Mouse (Mus musculus): ENCODE data around the gene Cipc. TPM values are rescaled to one million over a fixed set of nuclear protein-coding genes. Genes with fewer than 3 reads are reported as not detected.

Gene Cipc
- polyA plus RNA-seq, 1 experiment: not detected

DNA sequence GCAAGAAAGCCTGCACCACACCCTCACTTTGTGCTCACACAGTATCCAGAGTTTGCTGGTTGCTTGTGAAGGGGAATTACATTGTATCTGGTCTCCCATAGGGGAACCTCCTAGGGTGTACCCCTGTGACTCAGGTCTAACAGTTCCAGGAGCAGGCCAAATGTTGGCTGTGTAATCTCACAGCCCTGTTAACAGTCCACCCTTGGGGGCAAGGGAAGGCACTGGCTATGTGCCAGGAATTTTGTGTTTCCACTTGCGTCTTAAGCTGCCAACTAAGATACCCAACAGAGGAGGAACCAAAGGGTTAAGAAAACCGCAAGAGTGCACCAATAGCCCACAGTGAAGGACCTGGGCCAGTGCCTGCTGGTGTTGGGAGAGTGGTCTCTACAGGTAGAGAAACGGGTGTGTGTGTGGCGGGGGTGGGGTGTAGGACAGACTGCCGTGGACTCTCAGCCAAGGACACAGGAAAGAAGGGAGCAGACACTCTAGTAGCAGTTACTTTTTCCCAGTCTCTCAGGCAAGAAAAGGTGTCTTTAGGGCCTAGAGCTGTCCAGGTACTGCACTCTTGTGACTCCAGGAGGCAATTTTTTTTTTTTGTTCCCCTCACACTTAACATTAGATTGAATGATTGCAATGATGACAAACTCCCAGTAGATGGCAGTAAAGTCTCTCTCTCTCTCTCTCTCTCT is 53.5 kb downstream of the Cipc start:
- peaks cover 12% of the 10 kb centered on the region for H3K4me1 ChIP-seq (ENCODE audit: control insufficient read depth, insufficient read depth, low read length)
- no peak overlapping the region for H3K4me3 ChIP-seq (ENCODE audit: insufficient read depth, low read depth, low read length)
- TF ChIP-seq CTCF (IDR thresholded peaks at IDR 0.05; ENCODE audit: insufficient read depth, low read depth, low read length) (no peak), POLR2A (IDR thresholded peaks at IDR 0.05; ENCODE audit: insufficient read depth, low read depth, low read length) (no peak)
- H3K27ac ChIP-seq (ENCODE audit: insufficient read depth, low read depth, low read length): no peak overlapping the region
- WGBS: 36% methylated on average over 5 of the region's 5 CpGs

DNA sequence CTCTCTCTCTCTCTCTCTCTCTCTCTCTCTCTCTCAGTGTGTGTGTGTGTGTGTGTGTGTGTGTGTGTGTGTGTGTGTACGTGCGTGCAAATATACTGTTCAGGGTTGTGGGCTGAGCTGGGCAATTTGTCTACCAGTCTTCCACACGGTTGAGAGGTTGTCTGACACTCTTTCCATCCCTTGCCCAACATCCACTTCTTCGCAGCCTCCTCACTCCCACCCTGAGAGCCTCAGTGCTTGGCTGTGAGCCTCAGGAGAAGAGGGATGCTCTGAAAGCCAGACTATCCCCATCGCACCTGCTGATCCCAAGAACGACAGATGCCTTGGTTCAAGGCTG is 54.0 kb downstream of the Cipc start:
- TF ChIP-seq POLR2A (IDR thresholded peaks at IDR 0.05; ENCODE audit: insufficient read depth, low read depth, low read length): no peak
- no peak for TF ChIP-seq CTCF (IDR thresholded peaks at IDR 0.05; ENCODE audit: insufficient read depth, low read depth, low read length)
- no peak overlapping the region for H3K27ac ChIP-seq (ENCODE audit: insufficient read depth, low read depth, low read length)
- WGBS: 23% methylated on average over 6 of the region's 6 CpGs
- peaks cover 12% of the 10 kb centered on the region for H3K4me1 ChIP-seq (ENCODE audit: control insufficient read depth, insufficient read depth, low read length)
- no peak overlapping the region for H3K4me3 ChIP-seq (ENCODE audit: insufficient read depth, low read depth, low read length)

DNA sequence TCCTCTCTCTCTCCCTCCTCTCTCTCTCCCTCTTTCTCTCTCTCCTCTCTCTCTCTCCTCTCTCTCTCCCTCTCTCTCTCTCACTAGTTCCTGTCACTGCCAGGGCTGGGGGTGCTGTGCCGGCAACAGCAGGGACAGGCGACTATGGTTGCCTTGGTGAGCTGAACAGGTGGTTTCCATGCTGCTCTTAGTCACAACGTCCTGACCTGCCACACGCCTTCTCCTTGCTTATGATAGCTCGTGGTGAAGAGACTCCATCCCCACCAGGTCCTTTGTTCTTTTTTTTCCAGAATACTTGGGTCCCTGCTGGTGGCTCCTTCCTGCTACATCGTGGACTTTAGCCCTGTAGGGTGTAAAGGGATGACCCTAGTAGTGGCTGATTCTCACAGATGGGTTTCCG is 55.4 kb downstream of the Cipc start:
- no peak overlapping the region for H3K27ac ChIP-seq (ENCODE audit: insufficient read depth, low read depth, low read length)
- peaks cover 12% of the 10 kb centered on the region for H3K4me1 ChIP-seq (ENCODE audit: control insufficient read depth, insufficient read depth, low read length)
- no peak for TF ChIP-seq CTCF (IDR thresholded peaks at IDR 0.05; ENCODE audit: insufficient read depth, low read depth, low read length)
- 55% methylated on average over 7 of the region's 7 CpGs for WGBS
- H3K4me3 ChIP-seq (ENCODE audit: insufficient read depth, low read depth, low read length): no peak overlapping the region

DNA sequence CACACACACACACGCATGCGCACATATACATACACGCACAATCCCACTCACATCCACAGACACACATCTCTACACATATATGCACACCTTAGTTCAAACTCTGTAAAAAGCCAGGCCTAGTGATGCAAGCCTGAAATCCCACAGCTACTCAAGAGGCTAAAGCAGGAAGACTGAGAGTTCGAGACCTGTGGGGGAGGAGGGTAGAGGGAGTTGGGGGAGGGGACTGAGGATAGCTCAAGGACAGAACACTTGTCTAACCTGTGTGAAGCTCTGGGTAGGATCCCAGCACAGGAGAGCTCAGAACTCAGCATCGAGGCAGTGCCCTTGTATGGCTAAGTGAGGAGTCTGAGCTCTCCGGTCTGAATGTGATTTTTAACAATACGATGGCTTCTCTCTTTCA is 56.0 kb downstream of the Cipc start:
- Histone ChIP-seq H3K4me3 (ENCODE audit: insufficient read depth, low read depth, low read length) (no peak overlapping the region), H3K27ac (ENCODE audit: insufficient read depth, low read depth, low read length) (no peak overlapping the region), H3K4me1 (ENCODE audit: control insufficient read depth, insufficient read depth, low read length) (peaks cover 12% of the 10 kb centered on the region)
- TF ChIP-seq POLR2A (IDR thresholded peaks at IDR 0.05; ENCODE audit: insufficient read depth, low read depth, low read length) (no peak), CTCF (IDR thresholded peaks at IDR 0.05; ENCODE audit: insufficient read depth, low read depth, low read length) (no peak)
- WGBS: 80% methylated on average over 7 of the region's 7 CpGs

DNA sequence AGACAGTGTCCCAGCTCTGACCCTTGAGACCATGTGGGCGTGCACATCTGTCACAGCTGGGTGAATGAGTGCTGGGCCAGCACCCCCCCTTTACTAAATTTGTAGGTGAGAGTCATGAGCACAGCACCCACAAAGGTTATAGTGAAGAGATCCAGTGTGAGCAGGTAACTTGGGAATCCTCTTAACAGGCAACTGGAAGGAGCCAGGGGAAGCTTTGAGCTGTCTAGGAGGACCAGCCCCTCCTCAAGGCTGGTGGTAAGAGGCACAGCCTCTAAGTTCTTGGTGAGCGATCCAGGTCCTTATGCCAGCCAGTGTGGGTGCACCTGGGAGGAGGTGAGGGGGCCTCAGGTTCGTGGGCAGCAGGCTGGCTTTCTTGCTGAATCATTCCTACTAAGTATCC is 56.8 kb downstream of the Cipc start:
- Histone ChIP-seq H3K4me1 (ENCODE audit: control insufficient read depth, insufficient read depth, low read length) (peaks cover 12% of the 10 kb centered on the region), H3K27ac (ENCODE audit: insufficient read depth, low read depth, low read length) (no peak overlapping the region), H3K4me3 (ENCODE audit: insufficient read depth, low read depth, low read length) (no peak overlapping the region)
- WGBS: 63% methylated on average over 3 of the region's 3 CpGs
- TF ChIP-seq POLR2A (IDR thresholded peaks at IDR 0.05; ENCODE audit: insufficient read depth, low read depth, low read length) (no peak), CTCF (IDR thresholded peaks at IDR 0.05; ENCODE audit: insufficient read depth, low read depth, low read length) (no peak)

DNA sequence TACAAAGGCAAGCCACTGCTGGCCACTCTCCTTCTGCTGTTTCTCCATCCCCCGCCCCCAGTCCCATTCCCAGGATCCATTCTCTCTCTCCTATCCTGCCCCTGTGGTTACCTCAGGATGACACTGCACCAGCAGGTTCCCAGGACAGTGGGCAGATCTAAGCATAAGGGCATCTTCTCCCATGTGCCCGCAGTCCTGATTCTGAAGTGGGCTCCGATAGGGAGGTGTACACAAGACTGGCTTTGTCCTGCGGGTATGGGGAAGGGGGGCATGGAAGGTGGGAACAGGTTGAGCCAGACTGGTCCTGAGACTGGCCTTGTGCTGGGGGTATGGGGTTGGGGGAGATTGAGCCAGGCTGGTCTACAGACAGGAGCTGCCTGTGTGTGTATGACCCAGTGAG is 57.8 kb downstream of the Cipc start:
- no peak overlapping the region for H3K27ac ChIP-seq (ENCODE audit: insufficient read depth, low read depth, low read length)
- TF ChIP-seq CTCF (IDR thresholded peaks at IDR 0.05; ENCODE audit: insufficient read depth, low read depth, low read length) (no peak), POLR2A (IDR thresholded peaks at IDR 0.05; ENCODE audit: insufficient read depth, low read depth, low read length) (no peak)
- WGBS: 91% methylated on average over 4 of the region's 4 CpGs
- no peak overlapping the region for H3K4me3 ChIP-seq (ENCODE audit: insufficient read depth, low read depth, low read length)
- H3K4me1 ChIP-seq (ENCODE audit: control insufficient read depth, insufficient read depth, low read length): peaks cover 12% of the 10 kb centered on the region

Other genes with a start within 250 kb of the Cipc start
- not detected in 2 replicates for gene Angel1, start 220.6 kb upstream of the Cipc start, polyA plus RNA-seq (2012; ENCODE audit: insufficient read depth, insufficient read length, low replicate concordance, missing spikeins)
- not detected in 2 replicates for gene Lrrc74a, start 212.7 kb upstream of the Cipc start, polyA plus RNA-seq (2012; ENCODE audit: insufficient read depth, insufficient read length, low replicate concordance, missing spikeins)
- not detected in 2 replicates for gene Irf2bpl, start 62.2 kb upstream of the Cipc start, polyA plus RNA-seq (2012; ENCODE audit: insufficient read depth, insufficient read length, low replicate concordance, missing spikeins)
- gene Zdhhc22, start 43.4 kb downstream of the Cipc start, polyA plus RNA-seq (2012; ENCODE audit: insufficient read depth, insufficient read length, low replicate concordance, missing spikeins): not detected in 2 replicates
- gene Tmem63c, start 74.3 kb downstream of the Cipc start, polyA plus RNA-seq (2012; ENCODE audit: insufficient read depth, insufficient read length, low replicate concordance, missing spikeins): not detected in 2 replicates
- not detected in 2 replicates for gene Ngb, start 155.5 kb downstream of the Cipc start, polyA plus RNA-seq (2012; ENCODE audit: insufficient read depth, insufficient read length, low replicate concordance, missing spikeins)
- not detected in 2 replicates for gene Gstz1, start 200.1 kb downstream of the Cipc start, polyA plus RNA-seq (2012; ENCODE audit: insufficient read depth, insufficient read length, low replicate concordance, missing spikeins)
- not detected in 2 replicates for gene Pomt2, start 200.9 kb downstream of the Cipc start, polyA plus RNA-seq (2012; ENCODE audit: insufficient read depth, insufficient read length, low replicate concordance, missing spikeins)

Measured in olfactory bulb, adult 2 months (tissue).